Mouse (Mus musculus): ENCODE measurements around the gene Pafah1b2.

The Pafah1b2 gene

DNA sequence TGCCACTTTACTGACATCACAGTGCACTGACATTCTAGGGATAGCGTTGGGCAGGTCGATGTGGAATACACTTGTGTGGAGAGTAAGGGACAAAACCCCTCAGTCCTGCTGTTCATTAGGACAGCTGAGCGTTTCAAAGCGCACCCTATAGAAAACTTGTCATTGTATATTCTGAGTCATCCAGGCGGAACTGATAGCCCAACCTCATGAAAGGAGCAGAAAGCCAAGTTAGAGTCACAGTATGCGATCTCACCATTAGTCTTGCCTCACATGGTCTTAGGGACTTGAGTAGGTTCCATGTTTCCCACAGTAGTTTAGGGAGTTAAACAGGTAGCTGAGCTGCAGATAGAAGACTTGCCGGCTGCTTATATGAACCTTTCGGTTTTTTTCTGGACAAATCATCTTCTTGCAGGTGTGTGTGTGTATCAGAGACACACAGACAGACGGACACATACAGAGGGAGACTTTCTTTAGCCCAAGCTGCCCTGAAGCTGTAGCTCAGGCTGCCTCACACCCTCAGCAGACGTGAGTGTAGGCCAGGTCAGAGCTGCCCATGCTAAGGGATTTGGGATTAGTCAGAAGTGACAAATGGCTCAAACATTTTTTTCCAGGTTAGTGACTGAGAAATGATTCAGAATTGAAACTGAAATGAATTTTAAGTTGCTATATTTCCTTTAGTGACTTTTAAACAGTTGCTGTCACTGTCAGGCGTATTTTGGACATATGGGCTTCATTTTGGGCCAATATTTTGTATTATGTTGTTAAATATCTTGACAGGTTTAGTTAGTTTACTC, 34.4 kb upstream of the Pafah1b2 start:
- Histone ChIP-seq H3K4me1 (replicated peaks; ENCODE audit: low read depth, low read length) (peaks cover 16% of the 10 kb centered on the region), H3K4me3 (replicated peaks; ENCODE audit: low read length) (no peak overlapping the region), H3K9me3 (ENCODE audit: low read length) (no peaks in the 10 kb centered on the region), H3K36me3 (ENCODE audit: insufficient read depth, low read length) (no peaks in the 10 kb centered on the region), H3K27me3 (ENCODE audit: insufficient read depth, low read length) (no peaks in the 10 kb centered on the region)
- TF ChIP-seq POU5F1 (IDR thresholded peaks at IDR 0.05; ENCODE audit: borderline replicate concordance, low read length) (no peak), NANOG (IDR thresholded peaks at IDR 0.05; ENCODE audit: borderline replicate concordance, low read length) (no peak)

DNA sequence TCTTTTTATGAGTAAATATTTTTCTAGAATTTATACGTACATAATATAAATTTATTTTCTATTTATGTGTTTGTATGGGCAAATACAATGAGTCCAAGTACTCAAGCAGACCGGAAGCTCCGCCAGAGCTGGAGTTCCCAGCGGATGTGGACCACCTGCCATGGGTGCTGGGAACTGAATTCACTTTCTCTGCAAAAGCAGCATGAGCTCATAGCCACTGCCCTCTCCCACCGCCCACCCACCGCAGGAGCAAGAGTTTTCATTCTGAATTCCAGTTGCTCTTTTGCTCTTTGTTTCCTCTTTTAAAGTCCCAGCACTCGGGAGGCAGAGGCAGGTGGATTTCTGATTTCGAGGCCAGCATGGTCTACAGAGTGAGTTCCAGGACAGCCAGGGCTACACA, 31.1 kb upstream of the Pafah1b2 start:
- Histone ChIP-seq H3K4me3 (replicated peaks; ENCODE audit: low read length) (no peak overlapping the region), H3K4me1 (replicated peaks; ENCODE audit: low read depth, low read length) (peaks cover 11% of the 10 kb centered on the region), H3K27me3 (ENCODE audit: insufficient read depth, low read length) (no peaks in the 10 kb centered on the region), H3K9me3 (ENCODE audit: low read length) (no peaks in the 10 kb centered on the region), H3K36me3 (ENCODE audit: insufficient read depth, low read length) (no peaks in the 10 kb centered on the region)
- no peak for TF ChIP-seq CTCF (conservative IDR thresholded peaks at IDR 0.05; ENCODE audit: low read length)
- no peak for TF ChIP-seq NANOG (IDR thresholded peaks at IDR 0.05; ENCODE audit: borderline replicate concordance, low read length)
- no peak for TF ChIP-seq POU5F1 (IDR thresholded peaks at IDR 0.05; ENCODE audit: borderline replicate concordance, low read length)

DNA sequence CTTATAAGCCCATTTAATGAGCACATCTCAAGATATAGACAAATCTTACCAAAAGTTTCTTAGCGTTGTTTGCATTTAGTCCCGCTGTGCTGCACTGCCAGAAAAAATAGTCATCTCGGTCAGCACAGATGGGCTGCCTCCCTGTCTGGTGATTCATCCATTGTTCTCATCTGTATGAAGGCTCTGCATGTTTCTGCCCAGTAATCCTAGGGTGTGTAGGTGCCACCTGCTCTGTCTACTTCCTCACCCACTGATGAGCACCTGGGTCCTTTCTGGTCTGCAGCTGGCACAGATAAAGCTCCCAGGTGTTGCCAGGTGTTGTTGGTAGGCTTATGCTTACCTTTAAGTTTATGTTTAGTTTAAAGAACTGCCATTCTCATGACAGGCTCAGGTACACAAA, 29.9 kb upstream of the Pafah1b2 start:
- H3K36me3 ChIP-seq (ENCODE audit: insufficient read depth, low read length): no peaks in the 10 kb centered on the region
- no peaks in the 10 kb centered on the region for H3K27me3 ChIP-seq (ENCODE audit: insufficient read depth, low read length)
- no peak overlapping the region for H3K4me3 ChIP-seq (replicated peaks; ENCODE audit: low read length)
- no peaks in the 10 kb centered on the region for H3K9me3 ChIP-seq (ENCODE audit: low read length)
- TF ChIP-seq NANOG (IDR thresholded peaks at IDR 0.05; ENCODE audit: borderline replicate concordance, low read length) (no peak), POU5F1 (IDR thresholded peaks at IDR 0.05; ENCODE audit: borderline replicate concordance, low read length) (no peak), CTCF (conservative IDR thresholded peaks at IDR 0.05; ENCODE audit: low read length) (no peak)
- peaks cover 20% of the 10 kb centered on the region for H3K4me1 ChIP-seq (replicated peaks; ENCODE audit: low read depth, low read length)

DNA sequence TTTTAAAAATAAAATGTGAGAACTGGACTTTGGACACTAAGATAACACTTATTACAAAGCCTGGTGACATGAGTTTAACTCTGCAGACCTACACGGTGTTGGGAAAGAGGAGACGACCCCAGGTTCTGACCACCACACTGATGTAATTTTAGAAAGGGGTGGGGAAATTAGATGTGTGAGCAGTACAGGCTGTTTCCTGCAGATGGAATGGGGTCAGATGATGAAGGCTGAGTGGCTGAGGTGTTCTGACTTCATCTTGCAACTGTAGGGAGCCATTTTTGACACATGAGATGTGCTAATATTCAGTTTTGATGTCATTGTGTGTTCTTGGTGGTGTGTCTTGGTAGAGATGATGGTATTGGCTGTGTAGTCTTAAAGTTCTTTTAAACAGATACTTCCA, 28.7 kb upstream of the Pafah1b2 start:
- no peaks in the 10 kb centered on the region for H3K36me3 ChIP-seq (ENCODE audit: insufficient read depth, low read length)
- H3K4me3 ChIP-seq (replicated peaks; ENCODE audit: low read length): no peak overlapping the region
- H3K4me1 ChIP-seq (replicated peaks; ENCODE audit: low read depth, low read length): peaks cover 27% of the 10 kb centered on the region
- H3K9me3 ChIP-seq (ENCODE audit: low read length): no peaks in the 10 kb centered on the region
- no peak for TF ChIP-seq NANOG (IDR thresholded peaks at IDR 0.05; ENCODE audit: borderline replicate concordance, low read length)
- no peak for TF ChIP-seq POU5F1 (IDR thresholded peaks at IDR 0.05; ENCODE audit: borderline replicate concordance, low read length)
- TF ChIP-seq CTCF (conservative IDR thresholded peaks at IDR 0.05; ENCODE audit: low read length): no peak
- H3K27me3 ChIP-seq (ENCODE audit: insufficient read depth, low read length): no peaks in the 10 kb centered on the region

DNA sequence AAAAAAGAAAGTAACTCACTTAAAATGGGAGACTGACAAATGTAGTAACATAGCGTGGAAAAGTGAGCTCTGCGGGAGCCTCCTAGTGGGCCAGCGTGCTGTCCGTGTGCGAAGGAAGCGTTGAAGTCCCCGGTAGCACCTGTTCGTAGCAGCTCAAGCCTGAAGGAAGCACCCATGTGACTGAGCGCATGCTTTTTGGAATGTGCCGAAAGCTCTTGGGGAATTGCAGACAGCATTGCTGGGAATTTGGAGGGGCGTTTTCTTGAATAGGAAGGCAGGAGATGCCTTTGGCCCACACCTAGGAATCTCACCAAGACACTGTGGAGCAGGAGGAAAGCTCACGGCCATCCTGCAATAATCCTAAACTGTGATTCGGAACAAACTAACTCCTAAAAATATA, 26.3 kb upstream of the Pafah1b2 start:
- TF ChIP-seq CTCF (conservative IDR thresholded peaks at IDR 0.05; ENCODE audit: low read length) (no peak), POU5F1 (IDR thresholded peaks at IDR 0.05; ENCODE audit: borderline replicate concordance, low read length) (no peak), NANOG (IDR thresholded peaks at IDR 0.05; ENCODE audit: borderline replicate concordance, low read length) (no peak)
- H3K4me1 ChIP-seq (replicated peaks; ENCODE audit: low read depth, low read length): peaks cover 44% of the 10 kb centered on the region
- no peaks in the 10 kb centered on the region for H3K9me3 ChIP-seq (ENCODE audit: low read length)
- no peaks in the 10 kb centered on the region for H3K36me3 ChIP-seq (ENCODE audit: insufficient read depth, low read length)
- H3K27me3 ChIP-seq (ENCODE audit: insufficient read depth, low read length): no peaks in the 10 kb centered on the region
- no peak overlapping the region for H3K4me3 ChIP-seq (replicated peaks; ENCODE audit: low read length)

DNA sequence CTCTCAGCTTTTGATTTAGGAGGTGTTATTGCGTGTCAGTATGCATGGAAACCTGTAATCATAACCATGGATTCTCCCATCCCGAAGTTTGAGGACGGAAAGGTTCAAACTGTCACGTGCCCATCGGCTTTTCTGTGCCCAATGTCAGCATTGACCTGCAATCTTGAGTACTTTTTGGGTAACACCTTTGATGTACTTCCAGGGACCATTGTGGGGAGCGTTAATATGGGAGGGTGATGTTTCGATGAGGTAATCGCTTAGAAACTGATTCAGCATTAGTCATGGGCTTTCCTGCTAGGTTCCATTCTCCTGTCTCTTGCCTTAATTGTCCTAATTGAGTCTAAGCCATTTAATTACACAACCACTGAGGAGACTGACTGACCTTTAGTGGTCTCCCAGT, 24.4 kb upstream of the Pafah1b2 start:
- TF ChIP-seq CTCF (conservative IDR thresholded peaks at IDR 0.05; ENCODE audit: low read length): no peak
- no peak for TF ChIP-seq NANOG (IDR thresholded peaks at IDR 0.05; ENCODE audit: borderline replicate concordance, low read length)
- TF ChIP-seq POU5F1 (IDR thresholded peaks at IDR 0.05; ENCODE audit: borderline replicate concordance, low read length): no peak
- Histone ChIP-seq H3K9me3 (ENCODE audit: low read length) (no peaks in the 10 kb centered on the region), H3K4me3 (replicated peaks; ENCODE audit: low read length) (no peak overlapping the region), H3K4me1 (replicated peaks; ENCODE audit: low read depth, low read length) (peaks cover 61% of the 10 kb centered on the region), H3K27me3 (ENCODE audit: insufficient read depth, low read length) (no peaks in the 10 kb centered on the region), H3K36me3 (ENCODE audit: insufficient read depth, low read length) (no peaks in the 10 kb centered on the region)

DNA sequence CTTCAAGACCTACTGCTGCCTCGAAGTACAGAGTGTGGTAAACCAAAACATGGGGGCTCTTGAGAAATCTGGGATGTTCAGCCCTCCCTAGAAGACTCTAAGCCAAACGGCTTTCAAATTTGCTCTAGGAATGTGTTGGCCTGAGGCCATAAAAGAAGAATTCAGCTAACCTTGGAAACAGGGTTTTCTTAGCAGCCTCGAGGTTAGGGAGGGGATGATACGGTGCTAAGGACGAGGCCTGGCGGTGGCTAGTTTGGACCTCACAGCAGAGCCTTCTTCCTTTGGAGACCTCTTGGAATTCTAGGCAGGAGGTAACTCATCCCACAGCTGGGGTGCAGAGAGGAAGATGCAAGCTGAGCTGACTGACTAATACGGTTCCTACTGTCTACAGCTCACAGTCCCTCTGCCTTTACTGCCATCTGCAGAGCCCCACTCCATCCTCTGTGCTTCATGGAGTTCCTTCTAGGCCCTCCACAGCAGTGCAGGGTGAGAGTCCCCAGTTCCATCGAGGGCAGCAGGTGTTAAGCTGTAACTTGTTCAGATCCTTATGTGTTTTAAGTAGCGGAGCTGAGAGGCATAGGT, 22.9 kb upstream of the Pafah1b2 start:
- TF ChIP-seq CTCF (conservative IDR thresholded peaks at IDR 0.05; ENCODE audit: low read length) (no peak), POU5F1 (IDR thresholded peaks at IDR 0.05; ENCODE audit: borderline replicate concordance, low read length) (no peak), NANOG (IDR thresholded peaks at IDR 0.05; ENCODE audit: borderline replicate concordance, low read length) (no peak)
- H3K4me3 ChIP-seq (replicated peaks; ENCODE audit: low read length): peak overlapping the region; percentile 1; the same call in 1 of the 2 replicates
- no peaks in the 10 kb centered on the region for H3K36me3 ChIP-seq (ENCODE audit: insufficient read depth, low read length)
- no peaks in the 10 kb centered on the region for H3K9me3 ChIP-seq (ENCODE audit: low read length)
- H3K27me3 ChIP-seq (ENCODE audit: insufficient read depth, low read length): no peaks in the 10 kb centered on the region
- H3K4me1 ChIP-seq (replicated peaks; ENCODE audit: low read depth, low read length): peaks cover 76% of the 10 kb centered on the region

DNA sequence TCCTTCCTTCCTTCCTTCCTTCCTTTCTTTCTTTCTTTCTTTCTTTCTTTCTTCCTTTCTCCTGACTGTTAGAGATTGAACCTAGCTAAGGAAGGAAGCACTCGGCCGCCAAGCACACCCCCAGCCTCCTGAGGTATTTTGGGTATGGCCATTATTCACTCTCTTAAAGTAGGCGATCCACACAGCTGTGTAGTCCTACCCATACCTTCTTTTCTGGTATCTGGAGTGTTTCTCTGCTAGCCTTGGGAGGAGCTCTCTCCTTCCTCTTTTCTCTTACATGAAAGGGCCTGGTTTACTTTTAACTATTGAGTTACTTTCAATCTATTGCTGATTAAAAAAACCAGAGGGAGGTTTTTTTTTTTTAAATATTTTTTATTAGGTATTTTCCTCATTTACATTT, 21.4 kb upstream of the Pafah1b2 start:
- H3K4me1 ChIP-seq (replicated peaks; ENCODE audit: low read depth, low read length): peaks cover 84% of the 10 kb centered on the region
- H3K9me3 ChIP-seq (ENCODE audit: low read length): no peaks in the 10 kb centered on the region
- TF ChIP-seq POU5F1 (IDR thresholded peaks at IDR 0.05; ENCODE audit: borderline replicate concordance, low read length) (no peak), NANOG (IDR thresholded peaks at IDR 0.05; ENCODE audit: borderline replicate concordance, low read length) (no peak), CTCF (conservative IDR thresholded peaks at IDR 0.05; ENCODE audit: low read length) (no peak)
- H3K4me3 ChIP-seq (replicated peaks; ENCODE audit: low read length): no peak overlapping the region
- no peaks in the 10 kb centered on the region for H3K27me3 ChIP-seq (ENCODE audit: insufficient read depth, low read length)
- no peaks in the 10 kb centered on the region for H3K36me3 ChIP-seq (ENCODE audit: insufficient read depth, low read length)

All from E14TG2a.4 (cell line).